Mouse (Mus musculus) G1E-ER4 (cell line): ENCODE measurements around the gene B3gnt2. TPM values are rescaled to one million over a fixed set of nuclear protein-coding genes. Genes with fewer than 3 reads are reported as not detected.

Experiments
- GATA1 ChIP-seq: IDR thresholded peaks from one replicate; pipeline ENCODE4 v1.8.0; 2012; ENCODE audit warnings: low read length, inconsistent platforms
- polyA plus RNA-seq: library from polyadenylated mRNA; stranded (reverse); fragments of >175 nt; gene quantifications from 2 replicates; pipeline ENCODE4 v1.2.3, GENCODE M21; 2012

Gene B3gnt2
- polyA plus RNA-seq, 1 experiment, result 13.1 TPM

DNA sequence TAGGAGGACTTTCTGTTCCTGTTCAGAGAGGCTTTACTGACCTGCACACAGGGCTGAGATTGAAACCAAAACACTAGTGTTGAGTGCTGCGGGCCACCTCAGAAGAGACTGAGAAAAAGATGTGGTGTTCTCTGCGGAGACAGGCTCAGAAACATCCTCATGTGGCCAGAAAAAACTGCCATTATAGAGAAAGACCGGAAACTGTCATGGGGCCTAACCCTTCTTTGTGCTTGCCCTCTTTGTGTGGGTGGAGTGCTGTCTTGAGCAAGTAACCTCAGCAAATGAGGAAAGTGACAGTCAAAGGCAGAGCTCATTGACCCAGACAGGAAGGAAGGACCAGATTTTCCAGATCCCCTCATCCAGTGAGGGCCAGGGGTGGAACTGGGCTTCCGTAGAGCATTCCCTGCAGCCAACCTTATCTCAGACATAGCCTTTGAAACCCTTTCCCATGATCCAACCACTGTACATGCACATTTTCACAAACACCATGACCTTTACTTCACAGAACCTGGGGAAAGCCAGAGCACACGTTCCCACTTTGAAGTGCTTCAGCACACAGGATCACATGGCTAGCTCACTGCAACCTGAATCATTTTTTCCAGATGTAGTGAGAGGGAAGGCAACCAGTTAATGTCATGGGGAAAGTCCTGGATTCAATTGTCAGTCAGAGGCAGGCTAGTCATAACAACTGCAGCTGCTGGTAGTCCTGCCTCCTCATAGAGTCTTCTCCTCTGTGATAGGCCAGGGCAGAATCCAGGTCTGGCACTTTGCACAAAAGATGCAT is 46.6 kb downstream of the B3gnt2 start:
- no peak for TF ChIP-seq GATA1

DNA sequence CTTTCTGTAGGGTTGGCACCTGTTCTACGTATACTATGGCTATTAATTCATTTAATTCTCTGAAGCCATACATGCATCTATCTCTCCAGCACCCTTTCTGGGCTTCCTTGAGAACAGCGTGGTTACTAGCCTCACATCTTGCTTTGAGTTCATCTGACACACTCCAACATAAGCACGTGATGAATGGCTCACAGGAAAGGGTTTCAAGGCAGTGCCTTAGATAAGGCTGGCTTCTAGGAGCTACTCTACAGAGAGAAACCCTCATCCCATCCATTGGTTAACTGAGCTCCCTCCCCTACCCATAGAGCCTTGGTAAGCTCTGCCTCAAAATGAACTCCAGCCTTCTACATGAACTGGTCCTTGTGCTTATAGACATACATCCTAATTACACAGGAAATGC is 47.3 kb downstream of the B3gnt2 start:
- TF ChIP-seq GATA1, result no peak

- no peak for TF ChIP-seq GATA1
Measured at GRCm38 (mm10) chr11:22811413-22811812, 49.3 kb downstream of the B3gnt2 start.

GRCm38 (mm10) chr11:22809465-22810096 is 51.2 kb downstream of the B3gnt2 start:
- TF ChIP-seq GATA1, result peak; percentile 95

DNA sequence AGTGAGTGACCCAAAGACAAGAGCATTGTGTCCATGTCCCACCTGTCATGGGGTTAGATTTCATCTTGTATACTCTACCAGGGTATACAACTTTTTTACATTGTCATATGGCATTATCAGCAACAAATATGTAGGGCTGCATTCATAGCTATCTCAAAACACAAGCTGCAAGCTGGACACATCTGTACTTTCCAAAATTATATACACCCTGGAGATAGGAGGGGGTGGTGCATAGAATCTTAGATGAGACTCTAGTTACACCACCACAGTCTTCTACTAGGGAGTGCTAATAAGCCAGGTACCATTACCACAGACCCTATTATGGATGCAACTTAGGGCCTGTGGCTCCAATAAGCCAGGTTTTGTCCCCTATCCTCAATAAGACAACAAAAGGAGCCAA is 52.7 kb downstream of the B3gnt2 start:
- TF ChIP-seq GATA1, result no peak

- TF ChIP-seq GATA1, result no peak
Measured at GRCm38 (mm10) chr11:22805171-22805570, 55.6 kb downstream of the B3gnt2 start.

DNA sequence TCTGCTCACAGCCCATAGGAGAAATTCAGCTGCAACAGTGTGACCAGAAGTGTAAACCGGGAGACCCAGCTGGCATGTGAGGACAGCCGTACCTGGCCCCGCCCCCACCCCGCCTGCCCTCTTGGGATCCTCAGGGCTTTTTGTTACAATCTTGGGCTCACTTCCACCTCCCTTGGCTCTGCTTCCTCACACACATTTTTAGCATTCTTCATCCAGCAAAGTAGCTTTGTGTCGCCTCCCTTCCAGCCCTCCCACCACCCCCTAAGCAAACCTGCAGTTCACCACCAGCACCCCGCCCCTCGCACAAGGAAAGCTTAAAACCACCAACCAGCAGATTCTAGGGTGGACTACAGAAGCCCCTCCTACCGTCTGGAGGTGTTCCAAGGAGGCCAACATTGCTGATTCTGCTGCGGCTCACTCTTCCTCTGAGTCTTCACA is 60.8 kb downstream of the B3gnt2 start:
- no peak for TF ChIP-seq GATA1

DNA sequence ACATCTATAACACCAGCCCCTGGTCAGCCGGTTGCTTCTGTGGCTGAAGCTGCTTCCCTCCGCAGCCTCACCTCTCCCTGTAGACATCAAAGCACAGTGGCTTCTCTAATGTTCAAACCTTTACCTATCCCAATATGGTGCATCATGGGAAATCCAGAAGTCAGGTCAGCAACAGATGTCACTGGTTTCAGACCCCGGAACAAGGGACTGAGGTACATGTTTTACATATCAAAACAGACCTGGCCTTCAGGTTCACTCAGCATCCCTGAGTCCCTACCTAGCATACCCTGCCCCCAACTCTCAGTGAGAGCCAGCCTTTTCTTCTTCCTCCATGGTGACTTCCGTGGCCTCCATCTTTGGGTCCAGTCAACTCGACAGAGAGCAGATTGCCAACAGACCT is 61.8 kb downstream of the B3gnt2 start:
- no peak for TF ChIP-seq GATA1

DNA sequence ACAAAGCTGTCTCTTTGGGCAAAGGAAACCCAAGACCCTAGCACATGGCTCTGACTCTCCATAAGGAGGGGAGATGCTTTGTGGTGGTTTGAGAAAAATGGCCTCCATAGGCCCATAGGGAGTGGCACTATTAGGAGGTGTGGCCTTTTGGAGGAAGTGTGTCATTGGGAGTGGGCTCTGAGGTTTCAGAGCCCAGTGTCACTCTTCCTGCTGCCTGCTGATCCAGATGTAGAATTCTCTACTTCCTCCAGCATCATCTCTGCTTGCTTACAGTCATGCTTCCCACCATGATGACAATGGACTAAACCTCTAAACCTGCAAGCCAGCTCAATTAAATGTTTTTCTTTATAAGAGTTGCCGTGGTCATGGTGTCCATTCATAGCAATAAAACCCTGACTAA is 66.0 kb downstream of the B3gnt2 start:
- TF ChIP-seq GATA1, result no peak

- TF ChIP-seq GATA1, result no peak
Measured at GRCm38 (mm10) chr11:22793881-22794203, 66.9 kb downstream of the B3gnt2 start.

- peak; percentile 9 for TF ChIP-seq GATA1
Measured at GRCm38 (mm10) chr11:22793176-22793880, 67.4 kb downstream of the B3gnt2 start.

DNA sequence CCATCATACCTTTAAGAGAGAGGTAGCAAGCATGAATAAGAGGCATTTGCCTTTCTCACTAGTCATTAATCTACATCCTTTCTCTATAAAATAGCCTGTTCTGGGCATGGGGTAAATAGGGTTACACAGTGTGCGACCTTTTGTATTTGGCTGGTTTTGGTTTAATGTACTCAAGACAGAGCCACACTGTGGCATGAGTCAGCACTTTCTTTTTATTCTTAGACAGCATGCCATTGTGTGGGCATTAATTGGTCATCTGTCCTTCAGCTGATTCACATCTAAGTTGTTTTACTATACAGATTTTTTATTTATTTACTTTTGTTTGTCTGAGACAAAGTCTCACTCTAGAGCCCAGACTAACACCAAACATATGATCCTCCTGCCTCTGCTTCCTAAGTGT is 68.6 kb downstream of the B3gnt2 start:
- TF ChIP-seq GATA1, result no peak

DNA sequence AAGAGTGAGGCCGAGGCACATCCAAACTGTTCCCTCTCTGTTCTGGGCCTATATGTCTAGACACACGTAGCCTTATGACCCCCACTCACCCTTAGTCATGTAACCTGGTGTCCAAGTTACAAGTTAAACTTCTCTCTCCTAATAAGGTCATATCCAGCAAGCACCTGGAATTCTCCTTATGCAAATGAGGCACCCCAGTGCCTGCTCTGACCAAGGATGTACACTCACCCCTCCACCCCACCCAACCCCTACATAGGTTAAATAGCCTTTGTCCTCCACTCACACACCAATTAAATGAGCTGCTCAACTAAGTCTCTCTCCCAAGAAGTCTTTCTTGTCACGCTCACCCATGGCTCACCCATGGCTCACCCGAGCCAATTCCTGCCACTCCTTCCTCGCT is 69.0 kb downstream of the B3gnt2 start:
- TF ChIP-seq GATA1, result no peak

- no peak for TF ChIP-seq GATA1
Measured at GRCm38 (mm10) chr11:22787833-22788232, 72.9 kb downstream of the B3gnt2 start.

DNA sequence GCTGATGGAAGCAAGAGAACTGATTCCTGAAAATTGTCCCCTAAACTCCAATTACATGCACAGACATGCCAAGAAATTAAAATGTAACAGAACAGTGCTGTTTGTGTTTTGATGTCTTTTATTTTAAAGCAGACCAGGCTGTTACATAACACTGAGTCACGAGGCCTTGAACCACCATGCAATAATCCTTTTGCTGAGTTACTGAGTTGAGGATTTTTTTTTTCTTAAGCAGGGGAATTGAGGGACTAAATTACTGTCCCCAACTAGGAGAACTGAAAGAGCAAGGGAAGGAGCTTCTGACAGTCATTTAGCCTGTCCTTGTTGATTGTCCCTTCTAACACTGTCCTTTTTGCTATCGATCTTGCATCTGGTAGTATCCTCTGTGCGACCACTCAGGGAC is 76.3 kb downstream of the B3gnt2 start:
- TF ChIP-seq GATA1, result no peak

DNA sequence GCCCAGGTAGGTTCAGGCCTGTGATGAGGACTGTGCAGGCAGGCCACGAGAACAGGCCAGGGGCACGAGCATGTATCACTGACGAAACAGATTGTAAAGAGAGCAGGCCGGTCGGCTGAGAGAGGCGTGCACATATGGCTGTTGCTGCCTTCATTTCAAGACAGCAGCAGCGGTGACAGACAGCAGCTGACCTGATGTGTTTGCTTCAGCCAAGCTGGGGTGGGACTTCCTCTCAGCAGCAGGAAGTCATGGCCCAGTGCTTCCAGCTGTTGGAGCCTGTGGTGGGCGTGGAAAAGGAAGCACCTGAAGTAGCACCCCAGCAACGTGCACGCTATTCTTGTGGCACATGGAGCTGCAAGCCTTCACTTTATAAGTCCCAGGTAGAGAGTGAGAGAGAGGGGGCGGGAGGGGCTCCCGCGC is 78.0 kb downstream of the B3gnt2 start:
- no peak for TF ChIP-seq GATA1

- TF ChIP-seq GATA1, result no peak
Measured at GRCm38 (mm10) chr11:22781190-22781589, 79.6 kb downstream of the B3gnt2 start.

DNA sequence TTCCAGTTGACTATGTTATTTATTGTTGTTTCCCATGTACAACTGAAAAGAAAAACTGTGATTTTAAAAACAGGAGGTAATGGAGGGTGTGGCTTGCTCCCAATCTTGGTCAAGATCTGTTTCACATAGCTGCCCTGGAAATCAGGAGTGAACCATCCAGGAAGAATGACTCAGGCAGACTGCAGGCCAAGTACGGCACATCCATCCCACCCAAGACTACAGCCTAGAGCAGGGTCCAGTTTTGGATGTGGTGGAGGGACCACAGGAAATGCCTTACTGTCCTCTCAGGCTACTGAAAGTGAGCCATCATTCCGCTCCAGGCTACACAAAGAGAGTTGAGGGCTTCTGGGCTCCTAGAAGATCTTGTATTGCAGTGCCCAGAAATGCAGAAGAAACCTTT is 80.0 kb downstream of the B3gnt2 start:
- no peak for TF ChIP-seq GATA1
